Mouse (Mus musculus) limb, embryonic 14.5 days (tissue): ENCODE results near the gene Tnfrsf26. TPM values are rescaled to one million over a fixed set of nuclear protein-coding genes. Genes with fewer than 3 reads are reported as not detected.

Experiments used
- ATAC-seq: fragments of 200-750 bp; cut with Nextera tagmentation; 2 replicates; pipeline ENCODE4 v1.8.0; 2017; ENCODE audit warnings: low read depth, moderate number of reproducible peaks, moderate TSS enrichment; ENCODE audit not compliant: low FRiP score
- DNase-seq: peaks from one replicate; pipeline ENCODE4 v3.0.0-alpha.2; 2015; ENCODE audit warnings: low spot score
- H3K27ac ChIP-seq: fragments of 300-500 bp; sonication (generic); replicated peaks from 2 replicates; pipeline ENCODE4 v1.5.1; 2014; ENCODE audit warnings: low read depth, mild to moderate bottlenecking, low read length, moderate library complexity, mixed read lengths
- H3K27me3 ChIP-seq: fragments of 300-500 bp; sonication (generic); 2 replicates; pipeline ENCODE4 v1.6.1; 2014; ENCODE audit warnings: low read length, mixed read lengths; ENCODE audit not compliant: control insufficient read depth, insufficient read depth
- H3K36me3 ChIP-seq: fragments of 300-500 bp; sonication (generic); 2 replicates; pipeline ENCODE4 v1.6.1; 2014; ENCODE audit warnings: mild to moderate bottlenecking, low read length, moderate library complexity, mixed read lengths; ENCODE audit not compliant: control insufficient read depth, insufficient read depth
- H3K4me1 ChIP-seq: fragments of 300-500 bp; sonication (generic); 2 replicates; pipeline ENCODE4 v1.6.1; 2014; ENCODE audit warnings: antibody characterized with exemption, low read length, mixed read lengths; ENCODE audit not compliant: control insufficient read depth, insufficient read depth
- H3K4me2 ChIP-seq: fragments of 300-500 bp; sonication (generic); replicated peaks from 2 replicates; pipeline ENCODE4 v1.6.1; 2014; ENCODE audit warnings: low read depth, mild to moderate bottlenecking, low read length, moderate library complexity; ENCODE audit not compliant: severe bottlenecking
- H3K4me3 ChIP-seq: fragments of 300-500 bp; sonication (generic); replicated peaks from 2 replicates; pipeline ENCODE4 v1.5.1; 2014; ENCODE audit warnings: low read length
- H3K9ac ChIP-seq: fragments of 300-500 bp; sonication (generic); 2 replicates; pipeline ENCODE4 v1.6.1; 2014; ENCODE audit warnings: mild to moderate bottlenecking, low read depth, low read length, moderate library complexity; ENCODE audit not compliant: severe bottlenecking
- H3K9me3 ChIP-seq: fragments of 300-500 bp; sonication (generic); 2 replicates; pipeline ENCODE4 v1.6.1; 2016; ENCODE audit warnings: low read length; ENCODE audit not compliant: control insufficient read depth
- POLR2A ChIP-seq: fragments of 200-500 bp; IDR thresholded peaks from 2 replicates; pipeline ENCODE4 v1.8.0; 2012; ENCODE audit warnings: inconsistent platforms, mild to moderate bottlenecking, moderate library complexity, borderline replicate concordance; ENCODE audit not compliant: insufficient read depth, insufficient read length; ENCODE audit errors: extremely low read depth
- WGBS: fragments of 180-500 bp; shearing (Covaris S2); extraction: QIAGEN DNeasy Blood & Tissue Kit; methylation state at CpG from one replicate; pipeline ENCODE4 v1.1.7; 2014; 5-methylcytosine and 5-hydroxymethylcytosine counted together
- polyA plus RNA-seq, 2 experiments: library from polyadenylated mRNA; depleted of rRNA in 1 of 2; stranded (reverse) in 1 of 2; unstranded in 1 of 2; fragments of >200 nt; fragmentation: Nextera tagmentation in 1 of 2; extraction: Ambion mirVana in 1 of 2; gene quantifications; 2 replicates each; pipeline versions ENCODE4 v1.2.1 to v1.2.3; 2012 to 2014

Tnfrsf26 gene
- polyA plus RNA-seq, 2 experiments = 0.35 to 0.61 TPM

DNA sequence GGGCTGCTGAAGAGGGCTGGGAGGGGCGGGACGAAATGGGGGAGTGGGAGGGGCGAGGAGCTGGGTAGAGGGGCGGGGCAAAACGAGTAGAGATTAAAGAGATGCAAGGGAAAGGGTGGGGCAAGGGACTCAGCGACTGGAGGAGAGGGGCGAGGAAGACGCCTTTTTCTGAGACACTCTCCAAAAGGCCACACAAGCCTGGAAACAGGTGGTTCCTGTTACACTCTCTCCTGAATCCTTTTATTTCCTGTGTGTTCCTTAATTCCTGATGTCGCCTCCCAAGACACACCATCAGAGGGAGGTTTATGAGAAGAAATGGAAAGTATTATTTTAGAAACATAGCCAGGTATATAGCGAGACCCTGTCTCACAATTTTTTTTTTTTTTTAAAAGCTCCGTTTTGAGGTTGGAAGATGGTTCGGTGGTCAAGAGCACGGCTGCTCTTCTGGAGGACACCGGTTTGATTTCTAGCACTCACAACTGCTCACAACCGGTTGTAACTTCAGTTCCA, 28.2 kb downstream of the Tnfrsf26 start:
- peaks cover 13% of the 10 kb centered on the region for H3K4me1 ChIP-seq
- no peak for DNase-seq
- no peaks in the 10 kb centered on the region for H3K9me3 ChIP-seq
- no peak; the same call in 1 of the 2 replicates for ATAC-seq
- 6% methylated on average over 15 of the region's 15 CpGs for WGBS
- H3K4me2 ChIP-seq = peak overlapping the region; percentile 74
- peaks cover 7% of the 10 kb centered on the region; the same call in 1 of the 2 replicates for H3K36me3 ChIP-seq
- no peak for TF ChIP-seq POLR2A
- H3K27me3 ChIP-seq = no peaks in the 10 kb centered on the region
- peak overlapping the region; percentile 74 for H3K4me3 ChIP-seq
- peak overlapping the region; percentile 31; the same call in 1 of the 2 replicates for H3K9ac ChIP-seq
- H3K27ac ChIP-seq = no peak overlapping the region

DNA sequence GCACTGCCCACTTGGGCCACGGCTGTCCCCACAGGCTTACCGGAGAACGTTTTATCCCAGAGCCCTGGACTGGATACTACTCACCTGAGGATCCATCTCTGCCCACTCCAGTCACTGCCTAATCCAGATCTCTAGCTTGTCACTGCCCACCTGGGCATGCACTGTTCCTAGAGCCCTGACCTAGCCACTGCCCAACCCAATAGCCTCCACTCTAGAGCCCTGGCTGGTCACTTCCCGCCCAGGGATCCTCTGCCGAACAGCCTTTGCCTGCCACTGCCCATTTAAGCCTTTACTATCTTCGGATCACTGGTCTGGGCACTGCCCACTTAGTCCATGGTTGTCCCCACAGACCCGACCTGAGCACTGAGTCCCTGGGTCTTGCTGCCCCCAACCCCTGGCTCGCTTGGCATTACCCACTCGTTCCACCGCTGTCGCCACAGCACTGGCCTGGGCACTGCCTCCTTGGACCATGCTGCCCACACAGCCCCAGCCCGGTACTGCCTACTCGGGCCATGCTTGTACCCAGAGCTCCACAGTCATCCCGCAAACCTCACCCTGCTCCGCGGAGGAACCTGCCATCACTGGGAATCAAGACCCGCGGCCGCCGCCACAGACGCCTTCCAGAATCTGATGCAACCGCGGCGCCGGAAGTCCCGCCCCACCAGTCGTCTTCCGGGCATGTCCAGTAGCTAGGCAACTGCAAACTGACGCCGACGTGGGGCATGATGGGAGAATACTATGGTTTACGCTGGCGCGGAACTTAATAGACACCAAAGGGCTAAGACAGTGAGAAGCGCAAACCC, 28.9 kb downstream of the Tnfrsf26 start, which contains the start of gene Cars:
Gene Cars (minus strand): TSS at position 663 of the 803 bp plus-strand sequence.
- Histone ChIP-seq H3K4me3 (peak within 1 kb of the TSS; percentile 74), H3K4me1 (peaks cover 13% of the 10 kb centered on the region), H3K4me2 (peak within 1 kb of the TSS; percentile 74), H3K27ac (no peak within 1 kb of the TSS), H3K27me3 (no peaks in the 10 kb centered on the region), H3K36me3 (peaks cover 7% of the 10 kb centered on the region; the same call in 1 of the 2 replicates), H3K9me3 (no peaks in the 10 kb centered on the region), H3K9ac (peak within 1 kb of the TSS; percentile 87)
- DNase-seq (peak; percentile 98), ATAC-seq (peak; percentile 96)
- TF ChIP-seq POLR2A = 0 out of 2 replicates have a peak, but pooled peaks have one; percentile 11
- 3% methylated on average over 35 of the region's 35 CpGs for WGBS

DNA sequence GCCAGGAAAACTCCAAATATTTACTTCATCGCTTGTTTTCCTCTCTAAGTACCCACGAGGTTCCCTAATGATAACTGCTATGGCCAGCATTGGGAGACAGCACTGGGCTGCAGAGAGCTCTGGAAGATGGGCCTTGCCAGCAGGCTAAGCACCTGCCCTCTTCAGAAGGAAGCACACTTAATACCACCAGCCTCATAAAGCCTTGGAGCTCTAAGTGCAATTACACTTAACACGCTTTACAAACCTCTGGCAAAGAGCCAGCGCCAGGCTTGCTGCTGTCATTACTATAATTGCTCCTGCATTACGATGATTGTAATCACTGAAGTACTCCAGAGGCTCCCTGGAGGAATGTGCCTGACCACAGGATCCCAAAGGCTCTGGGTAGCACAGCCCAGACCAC, 33.7 kb downstream of the Tnfrsf26 start:
- 42% methylated on average over 5 of the region's 5 CpGs for WGBS
- H3K4me1 ChIP-seq = peaks cover 7% of the 10 kb centered on the region
- peaks cover 21% of the 10 kb centered on the region; the same call in 1 of the 2 replicates for H3K36me3 ChIP-seq
- no peak for TF ChIP-seq POLR2A
- H3K27me3 ChIP-seq = no peaks in the 10 kb centered on the region
- H3K9me3 ChIP-seq = no peaks in the 10 kb centered on the region
- H3K4me3 ChIP-seq = no peak overlapping the region
- H3K9ac ChIP-seq = no peak overlapping the region
- H3K4me2 ChIP-seq = no peak overlapping the region
- no peak for ATAC-seq
- no peak for DNase-seq
- no peak overlapping the region for H3K27ac ChIP-seq

GRCm38 (mm10) chr7:143592255-143592654, 36.3 kb downstream of the Tnfrsf26 start:
- ATAC-seq = no peak
- Histone ChIP-seq H3K4me1 (no peaks in the 10 kb centered on the region), H3K4me3 (no peak overlapping the region), H3K27me3 (no peaks in the 10 kb centered on the region), H3K36me3 (peaks cover 39% of the 10 kb centered on the region), H3K9me3 (no peaks in the 10 kb centered on the region), H3K4me2 (no peak overlapping the region), H3K27ac (no peak overlapping the region), H3K9ac (no peak overlapping the region)
- DNase-seq = no peak
- WGBS = 76% methylated on average over 10 of the region's 10 CpGs
- TF ChIP-seq POLR2A = no peak

- peaks cover 69% of the 10 kb centered on the region for H3K36me3 ChIP-seq
- no peak overlapping the region for H3K4me2 ChIP-seq
- no peak overlapping the region for H3K9ac ChIP-seq
- no peak overlapping the region for H3K4me3 ChIP-seq
- DNase-seq (no peak), ATAC-seq (no peak)
- no peaks in the 10 kb centered on the region for H3K27me3 ChIP-seq
- WGBS = 92% methylated on average over 4 of the region's 4 CpGs
- H3K4me1 ChIP-seq = no peaks in the 10 kb centered on the region
- H3K9me3 ChIP-seq = no peaks in the 10 kb centered on the region
- no peak for TF ChIP-seq POLR2A
- H3K27ac ChIP-seq = no peak overlapping the region
Measured at GRCm38 (mm10) chr7:143588006-143588405, 40.5 kb downstream of the Tnfrsf26 start.
